Mouse (Mus musculus) bone marrow macrophage, adult 2 months (primary cell): ENCODE measurements at regions not wholly inside any gene's neighbourhood (a gene's known extent, or its start where the extent isn't known, plus 50 kb on each side); places are given as distances from the start of the nearest gene placed in this dataset.

Source experiments
- CTCF ChIP-seq: IDR thresholded peaks from 2 replicates; pipeline ENCODE4 v1.5.1; 2012; ENCODE audit warnings: low read depth, mild to moderate bottlenecking, low read length, moderate library complexity
- POLR2A ChIP-seq: IDR thresholded peaks from 2 replicates; pipeline ENCODE4 v1.6.1; 2012; ENCODE audit warnings: mild to moderate bottlenecking, low read depth, low read length, borderline replicate concordance

DNA sequence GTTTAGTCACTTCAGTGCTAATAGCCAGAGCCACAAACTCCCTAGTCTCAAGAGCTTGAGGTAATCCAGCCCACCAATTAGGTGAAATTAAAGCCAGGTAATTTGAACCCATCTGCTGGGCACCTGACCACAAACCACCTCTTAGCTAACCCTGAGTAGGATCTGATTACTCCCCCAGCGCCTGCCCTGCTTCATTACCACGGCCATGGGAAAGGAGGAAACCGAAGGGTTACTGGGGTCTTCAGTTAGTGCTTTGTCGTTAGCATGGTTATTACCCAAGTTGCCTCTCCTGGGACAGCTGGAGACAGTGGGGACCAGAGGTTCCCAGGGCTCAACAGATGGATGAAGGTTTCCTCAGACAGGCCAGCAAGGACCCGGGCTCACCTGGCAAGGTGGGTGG lies 337.3 kb upstream of the 3110018I06Rik start:
- TF ChIP-seq CTCF: no peak
- no peak for TF ChIP-seq POLR2A
